Mouse (Mus musculus) mouse embryonic stem cell (cell line): ENCODE data around the gene Ccdc177.

Experiments
- in situ Hi-C, 2 experiments: fragments of 300-500 bp; cut with MboI; formaldehyde crosslinking; loops; 1 replicate in 1 of 2; 3 replicates in 1 of 2; pipeline ENCODE4 v1.14.3; 2019 to 2020; ENCODE audit warnings: low sequenced_read_pairs in 2 of 2, low pct_unique_long_range_greater_than_20kb in 1 of 2, mixed read lengths in 1 of 2; ENCODE audit not compliant: unreplicated experiment in 1 of 2

Gene Ccdc177

GRCm38 (mm10) chr12:80706208-80706914 is 54.1 kb downstream of the Ccdc177 start:
- in situ Hi-C loops, result no loop called here
